Mouse (Mus musculus) Patski (cell line): ENCODE measurements around the gene Olfr159. TPM values are rescaled to one million over a fixed set of nuclear protein-coding genes. Genes with fewer than 3 reads are reported as not detected.
"Not testable (repeated sequence)": the region's sequence is repeated elsewhere in the genome, so short reads cannot be mapped to it uniquely, and the experiment has no call there.

Experiments
- ATAC-seq: fragments of 100-300 bp; one replicate; pipeline ENCODE4 v1.8.0; 2021
- CTCF ChIA-PET: fragments of 350-600 bp; sonication (Branson Sonifier 250); formaldehyde crosslinking; loops from one replicate; lab custom pipeline; 2022; ENCODE audit warnings: inconsistent platforms; lab: Charles Lee
- POLR2A ChIA-PET: fragments of 350-600 bp; sonication (Branson Sonifier 250); formaldehyde crosslinking; loops from one replicate; lab custom pipeline; 2022; ENCODE audit warnings: antibody characterized with exemption, inconsistent platforms; lab: Charles Lee
- DNase-seq: peaks from one replicate; pipeline ENCODE4 v3.0.0-alpha.2; 2011; ENCODE audit warnings: low read depth, low spot score
- H3K27me3 ChIP-seq: fragments of 371-371 bp; one replicate; pipeline ENCODE4 v1.5.1; 2021
- CTCF ChIP-seq: fragments of 100-300 bp; IDR thresholded peaks from one replicate; pipeline ENCODE4 v1.5.1; 2021
- in situ Hi-C: fragments of 300-500 bp; cut with MboI; formaldehyde crosslinking; loops from 3 replicates; pipeline ENCODE4 v1.11.1; 2018; ENCODE audit warnings: low pct_unique_long_range_greater_than_20kb, mixed read lengths
- polyA plus RNA-seq: library from polyadenylated mRNA; unstranded; gene quantifications from one replicate; pipeline ENCODE4 v1.2.3, GENCODE M21; 2021

The Olfr159 gene
- not detected for polyA plus RNA-seq

DNA sequence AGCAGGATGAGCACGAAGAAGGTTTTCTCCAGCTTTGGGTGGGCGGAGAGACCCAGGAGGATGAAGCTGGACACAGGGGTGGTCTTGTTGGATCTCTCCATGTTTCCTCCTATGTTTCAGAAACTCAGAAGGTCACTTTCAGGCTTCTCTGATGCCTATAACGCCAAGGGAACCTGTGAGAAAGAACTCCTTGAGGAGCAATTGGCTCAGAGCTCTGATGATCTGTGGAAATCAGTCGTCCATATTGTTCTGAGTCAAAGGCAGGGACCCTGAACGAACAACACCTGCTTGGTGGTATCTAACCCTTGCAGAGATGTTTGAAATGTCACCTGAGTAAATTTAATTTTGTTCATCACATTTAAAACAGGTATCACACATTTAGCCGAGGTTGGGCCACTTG, at the start of gene Olfr159:
Gene Olfr159, minus strand, starts transcription at position 101 of the 400 bp plus-strand sequence.
- DNase-seq, result no peak
- ChIA-PET POLR2A (no interaction called here), CTCF (no interaction called here)
- TF ChIP-seq CTCF, result no peak
- in situ Hi-C loops, result loop anchor here (5.0 kb wide), 1 partner anchor 101 kb away; no protein-coding TSS in a partner anchor
- ATAC-seq, result no peak
- peaks cover 32% of the 10 kb centered on the region for H3K27me3 ChIP-seq

DNA sequence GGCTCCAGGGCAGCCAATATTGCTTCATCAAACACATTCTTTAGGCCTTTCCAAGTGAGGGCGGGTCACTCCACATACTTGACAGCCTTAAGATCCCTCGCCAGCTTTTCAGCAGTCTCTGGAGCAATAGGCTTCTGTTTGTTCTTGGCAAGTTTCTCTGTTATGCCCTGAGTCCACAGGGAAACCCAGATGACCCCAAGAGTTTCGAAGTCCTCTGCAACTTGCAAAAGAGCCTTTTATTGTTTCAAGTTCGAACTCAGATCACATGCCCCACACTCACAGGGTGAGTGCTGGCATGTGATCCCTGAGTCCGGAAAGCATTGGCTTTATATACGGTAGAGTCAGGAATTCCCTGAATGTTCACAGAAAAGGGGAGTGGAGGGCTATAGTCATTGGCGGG, 28.1 kb upstream of the Olfr159 start:
- H3K27me3 ChIP-seq, result peaks cover 6% of the 10 kb centered on the region
- ATAC-seq (no peak), DNase-seq (no peak)
- in situ Hi-C loops, result no loop called here
- ChIA-PET CTCF (no interaction called here), POLR2A (no interaction called here)
- no peak for TF ChIP-seq CTCF

DNA sequence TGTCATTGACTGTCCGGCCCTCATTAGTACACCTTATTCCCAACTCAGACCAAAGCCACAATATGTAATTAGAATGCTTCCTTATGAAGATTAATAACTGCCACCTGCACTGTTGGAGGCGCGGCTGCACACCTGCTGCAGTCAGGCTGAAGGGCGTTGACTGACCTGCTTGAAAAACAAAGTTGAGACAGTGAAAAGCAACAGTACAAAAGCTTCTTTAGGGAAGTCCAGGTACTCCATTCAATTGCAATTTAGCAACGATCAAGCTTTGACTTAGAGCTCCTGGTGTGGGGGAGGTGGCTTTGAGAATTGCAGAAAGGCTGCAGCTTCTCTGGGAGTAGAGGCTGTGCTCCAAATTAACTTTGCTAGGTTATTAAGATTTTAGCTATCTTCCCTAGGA, 25.0 kb upstream of the Olfr159 start:
- CTCF ChIA-PET, DNase-seq, ATAC-seq, in situ Hi-C loops, POLR2A ChIA-PET: not testable (repeated sequence)
- peaks cover 11% of the 10 kb centered on the region for H3K27me3 ChIP-seq

DNA sequence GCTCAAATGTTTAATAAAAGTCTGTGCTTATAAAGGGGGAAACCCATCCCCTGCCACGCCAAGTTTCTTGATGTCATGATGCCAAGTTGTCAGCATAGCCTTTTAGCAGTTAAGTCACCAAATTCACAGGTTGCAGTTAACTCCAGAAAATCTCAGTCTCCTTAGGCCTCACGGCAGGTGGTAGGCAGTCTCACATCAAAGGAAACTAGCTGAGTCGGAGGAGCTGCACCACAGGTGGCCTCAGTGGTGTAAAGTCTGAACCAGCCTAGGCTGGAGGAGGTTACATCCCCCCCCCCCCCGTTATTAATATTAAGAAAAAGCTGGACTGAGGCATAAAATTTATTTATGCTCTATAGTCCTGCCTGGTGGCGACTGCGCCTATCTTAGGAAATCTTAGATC, 24.5 kb upstream of the Olfr159 start:
- TF ChIP-seq CTCF, result no peak
- no peak for ATAC-seq
- in situ Hi-C loops, result no loop called here
- CTCF ChIA-PET, result no interaction called here
- DNase-seq, result no peak
- POLR2A ChIA-PET, result no interaction called here
- H3K27me3 ChIP-seq, result peaks cover 11% of the 10 kb centered on the region

DNA sequence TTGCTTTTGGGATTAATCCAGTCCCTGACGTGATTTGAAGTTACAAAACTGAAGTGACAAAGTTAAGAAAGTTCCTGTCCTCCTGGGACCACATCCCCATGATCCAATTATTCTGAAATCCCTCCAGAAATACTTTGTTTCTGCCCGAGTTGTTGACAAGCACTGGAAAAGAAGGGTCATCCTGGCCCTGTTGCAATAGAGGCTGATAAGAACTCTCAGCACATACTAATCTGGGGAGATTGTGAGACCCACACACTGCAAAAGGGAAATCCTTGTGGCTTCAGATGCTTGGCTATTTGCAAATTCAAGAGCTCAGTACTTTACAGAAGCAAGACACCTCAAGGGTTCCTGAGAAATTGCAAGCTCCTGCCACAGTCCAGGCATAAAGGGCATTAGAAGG, 1.5 kb upstream of the Olfr159 start:
- in situ Hi-C loops, result loop anchor here (5.0 kb wide), 1 partner anchor 100 kb away; no protein-coding TSS in a partner anchor
- peaks cover 32% of the 10 kb centered on the region for H3K27me3 ChIP-seq
- ChIA-PET CTCF (interaction anchor here (1.4 kb wide), 1 partner anchor 9 kb away, joined by 3 read pairs; no protein-coding TSS in a partner anchor), POLR2A (no interaction called here)
- ATAC-seq (no peak), DNase-seq (no peak)
- no peak for TF ChIP-seq CTCF

DNA sequence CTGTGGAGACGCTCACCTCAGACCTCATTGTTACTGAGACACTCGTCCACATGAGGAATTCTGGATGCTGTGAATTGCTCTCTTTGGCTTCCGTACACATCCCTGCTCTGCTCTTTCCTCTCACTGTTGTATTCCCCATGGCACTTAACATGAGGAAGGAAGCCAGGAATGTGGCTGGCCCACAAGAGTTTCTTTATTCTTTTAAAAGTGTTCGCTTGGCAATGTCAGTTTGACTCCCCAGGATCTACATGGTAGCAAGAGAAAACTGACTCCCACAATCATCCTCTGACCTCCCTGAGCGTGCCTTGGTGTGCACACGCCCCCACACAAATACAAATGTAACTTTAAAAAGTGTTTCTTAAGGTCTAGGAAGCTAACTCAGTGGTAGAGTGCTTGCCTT, 817 bp upstream of the Olfr159 start:
- in situ Hi-C loops, result loop anchor here (5.0 kb wide), 1 partner anchor 101 kb away; no protein-coding TSS in a partner anchor
- no peak for DNase-seq
- POLR2A ChIA-PET, result no interaction called here
- TF ChIP-seq CTCF, result no peak
- H3K27me3 ChIP-seq, result peaks cover 32% of the 10 kb centered on the region
- no peak for ATAC-seq
- CTCF ChIA-PET, result interaction anchor here (1.4 kb wide), 1 partner anchor 8 kb away, joined by 3 read pairs; no protein-coding TSS in a partner anchor

DNA sequence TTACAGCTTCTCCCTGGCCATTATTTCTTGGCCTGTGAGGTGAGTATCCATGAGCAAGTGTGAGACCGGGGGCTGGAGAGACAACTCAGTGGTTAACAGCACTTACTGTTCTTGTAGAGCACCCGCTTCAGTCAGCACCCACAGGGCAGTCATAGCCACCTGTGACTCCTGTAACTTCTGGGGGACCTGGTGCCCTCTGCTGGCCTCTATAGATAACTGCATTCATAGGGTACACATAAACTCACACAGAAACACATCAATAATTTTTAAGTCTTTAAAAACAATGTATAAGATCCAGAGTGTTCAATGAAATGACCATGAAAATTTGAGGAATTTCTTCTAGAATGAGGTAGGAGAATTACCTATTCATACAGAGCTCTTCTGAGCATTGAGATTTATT, 1.4 kb downstream of the Olfr159 start:
- TF ChIP-seq CTCF, result no peak
- POLR2A ChIA-PET, result no interaction called here
- in situ Hi-C loops, result no loop called here
- peaks cover 23% of the 10 kb centered on the region for H3K27me3 ChIP-seq
- ATAC-seq, result no peak
- CTCF ChIA-PET, result interaction anchor here (0.9 to 1.2 kb wide), 2 partner anchors 11 to 391 kb away, joined by 3 read pairs; no protein-coding TSS in a partner anchor
- DNase-seq, result no peak

DNA sequence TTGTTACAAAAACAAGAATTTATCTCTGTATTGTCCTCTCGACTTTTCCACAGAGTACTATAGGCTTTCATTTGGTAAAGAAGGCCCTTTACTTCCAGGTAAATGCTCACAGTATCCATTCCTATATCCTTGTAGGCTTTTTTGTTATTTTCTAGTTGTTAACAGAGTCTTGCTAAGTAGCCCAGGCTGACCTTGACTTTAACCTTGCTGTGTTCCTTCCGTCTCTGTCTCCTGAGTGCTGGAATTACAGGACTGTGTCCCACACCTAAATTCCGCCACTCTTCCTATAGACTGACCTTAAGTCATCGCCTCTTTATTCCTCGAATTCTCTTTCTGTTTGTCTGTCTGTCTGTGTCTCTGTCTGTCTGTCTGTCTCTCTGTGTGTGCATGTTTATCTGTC, 2.5 kb downstream of the Olfr159 start:
- ChIA-PET CTCF (interaction anchor here (1.0 kb wide), 1 partner anchor 11 kb away, joined by 3 read pairs; no protein-coding TSS in a partner anchor), POLR2A (no interaction called here)
- in situ Hi-C loops, result no loop called here
- no peak for TF ChIP-seq CTCF
- ATAC-seq (no peak), DNase-seq (no peak)
- H3K27me3 ChIP-seq, result peaks cover 15% of the 10 kb centered on the region

DNA sequence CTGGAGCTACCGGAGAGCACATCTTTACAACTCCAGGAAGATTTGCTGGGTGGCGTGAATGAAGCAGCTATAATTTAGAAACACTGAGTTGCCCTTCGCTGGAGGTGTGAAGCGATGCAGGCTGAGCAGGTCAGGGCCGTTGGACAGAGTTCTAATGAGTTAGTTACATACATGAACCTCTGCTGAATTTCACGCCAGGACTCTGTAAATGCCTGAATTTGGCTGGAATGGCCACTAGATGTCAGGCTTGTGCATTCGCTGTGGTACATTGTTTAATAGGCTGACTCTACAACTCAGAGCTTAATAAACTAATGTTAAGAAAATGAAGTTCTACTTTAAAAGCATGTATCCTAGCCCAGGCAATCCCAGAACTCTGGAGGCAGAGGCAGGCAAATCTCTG, 7.4 kb downstream of the Olfr159 start:
- ChIA-PET POLR2A (no interaction called here), CTCF (interaction anchor here (0.9 to 2.4 kb wide), 10 partner anchors 9 to 109 kb away, joined by 3 to 19 read pairs (median 4); partner anchors contain the start of gene Hrct1)
- TF ChIP-seq CTCF, result peak; percentile 65
- no peaks in the 10 kb centered on the region for H3K27me3 ChIP-seq
- no peak for DNase-seq
- ATAC-seq, result peak; percentile 54
- in situ Hi-C loops, result no loop called here

DNA sequence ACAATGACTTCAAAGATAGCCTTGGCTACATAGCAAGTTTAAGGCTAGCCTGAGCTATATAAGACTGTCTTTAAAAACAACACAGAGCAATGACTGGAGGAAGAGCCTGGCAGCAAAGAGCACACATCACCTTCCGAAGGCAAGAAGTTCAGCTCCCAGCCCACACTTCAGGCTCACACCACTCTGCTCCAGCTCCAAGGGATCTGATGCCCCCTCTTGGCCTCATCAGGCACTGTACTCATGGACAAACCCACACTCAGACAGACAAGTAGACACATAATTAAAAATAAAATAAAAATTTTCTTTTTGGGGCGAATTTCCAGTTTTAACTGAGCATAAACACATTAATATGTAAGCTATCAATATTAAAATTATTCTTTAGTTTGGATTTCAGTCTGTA, 9.5 kb downstream of the Olfr159 start:
- ChIA-PET POLR2A (no interaction called here), CTCF (interaction anchor here (2.1 kb wide), 1 partner anchor 16 kb away, joined by 9 read pairs; no protein-coding TSS in a partner anchor)
- DNase-seq (no peak), ATAC-seq (no peak)
- H3K27me3 ChIP-seq, result no peaks in the 10 kb centered on the region
- peak; percentile 29 for TF ChIP-seq CTCF
- in situ Hi-C loops, result no loop called here

DNA sequence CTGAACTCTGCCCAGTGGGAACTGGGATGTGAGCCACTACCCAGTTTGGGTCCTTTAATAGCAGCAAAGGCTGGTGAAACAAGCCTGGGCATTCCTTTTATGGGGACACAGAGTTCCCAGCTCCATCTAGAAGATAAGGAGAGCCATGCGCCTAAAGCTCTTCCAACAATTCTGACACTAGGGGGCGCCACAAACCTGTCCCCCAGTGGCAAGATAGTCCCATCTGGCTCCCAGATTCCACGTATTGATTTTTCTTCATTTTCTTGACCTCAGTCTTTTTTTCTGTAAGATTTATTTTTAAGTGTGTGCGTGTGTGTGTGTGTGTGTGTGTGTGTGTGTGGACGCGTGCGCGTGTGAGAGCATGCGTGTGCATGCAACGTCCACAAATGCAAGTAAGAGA, 10.3 kb downstream of the Olfr159 start:
- ChIA-PET CTCF (interaction anchor here (2.1 to 2.6 kb wide), 2 partner anchors 10 to 15 kb away, joined by 9 to 10 read pairs; no protein-coding TSS in a partner anchor), POLR2A (no interaction called here)
- H3K27me3 ChIP-seq, result no peaks in the 10 kb centered on the region
- ATAC-seq (no peak), DNase-seq (no peak)
- in situ Hi-C loops, result no loop called here
- no peak for TF ChIP-seq CTCF
